Mouse (Mus musculus): ENCODE measurements around the gene Kcnv2.
A peak's percentile ranks its signal among the peaks of the same experiment; 100 is the strongest.

Gene Kcnv2

GRCm38 (mm10) chr19:27322281-27322680, at the start of gene Kcnv2:
Kcnv2 (plus strand) TSS chr19:27322588.
- no peak for DNase-seq (ENCODE audit: low spot score in 2 of 2)

GRCm38 (mm10) chr19:27273385-27273784, 49.0 kb upstream of the Kcnv2 start:
- DNase-seq (ENCODE audit: low spot score in 2 of 2) = no peak

DNA sequence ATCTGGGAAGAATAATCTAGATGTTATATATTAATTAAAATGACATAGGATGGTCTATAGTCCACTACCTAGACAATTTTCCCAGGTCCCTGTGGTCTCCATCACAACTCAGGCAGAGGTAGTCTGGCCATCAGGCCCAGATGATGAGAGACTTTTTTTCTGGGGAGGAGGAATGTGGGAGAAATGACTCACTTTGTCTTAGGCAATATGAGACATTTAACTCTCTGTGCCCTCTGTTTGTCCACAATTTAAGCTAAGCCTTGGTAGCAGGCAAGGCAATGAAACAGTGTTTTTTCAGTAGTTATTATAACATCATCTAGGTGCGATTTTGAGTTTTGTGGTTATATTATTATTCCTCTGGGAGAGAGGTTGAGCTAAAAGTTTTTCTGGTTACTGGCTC, 48.0 kb upstream of the Kcnv2 start:
- no peak for DNase-seq (ENCODE audit: low spot score in 2 of 2)

DNA sequence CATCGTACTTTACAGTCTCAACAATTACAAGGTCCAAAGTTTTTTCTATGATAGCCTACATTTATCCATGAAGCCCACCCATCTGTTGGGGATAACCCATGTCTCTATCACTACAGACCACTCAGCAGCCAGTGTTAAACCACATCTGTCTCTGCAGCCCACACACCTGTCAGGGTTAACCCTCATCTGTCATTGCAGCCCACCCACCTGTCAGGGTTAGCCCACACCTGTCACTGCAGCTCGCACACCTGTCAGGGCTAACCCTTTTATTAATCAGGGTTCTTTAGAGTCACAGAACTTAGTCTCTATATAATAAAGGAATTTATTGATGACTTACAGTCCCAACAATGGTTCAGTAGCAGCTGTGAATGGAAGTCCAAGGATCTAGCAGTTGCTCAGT, 43.2 kb upstream of the Kcnv2 start:
- no peak for DNase-seq (ENCODE audit: low spot score in 2 of 2)

GRCm38 (mm10) chr19:27310039-27310438, 12.3 kb upstream of the Kcnv2 start:
- no peak for DNase-seq (ENCODE audit: low spot score in 2 of 2)

GRCm38 (mm10) chr19:27311311-27311710, 11.1 kb upstream of the Kcnv2 start:
- no peak for DNase-seq (ENCODE audit: low spot score in 2 of 2)

- no peak for DNase-seq (ENCODE audit: low spot score in 2 of 2)
Measured at GRCm38 (mm10) chr19:27312266-27313079, 9.9 kb upstream of the Kcnv2 start.

DNA sequence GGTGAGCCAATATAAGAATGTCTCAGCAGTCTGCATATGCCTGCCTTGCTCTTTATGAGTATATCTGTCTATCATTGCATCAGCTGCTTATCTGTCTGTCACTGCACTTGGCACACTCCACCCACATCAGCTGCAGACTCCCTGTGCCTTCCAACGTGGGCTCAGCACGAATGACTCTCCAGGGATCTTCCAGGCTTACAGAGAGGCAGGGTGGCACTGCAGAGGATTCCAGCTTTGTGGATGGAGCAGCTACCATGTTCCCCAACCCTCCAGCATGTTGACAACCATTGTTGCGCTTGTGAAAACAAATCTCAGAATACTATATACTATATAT, 9.3 kb upstream of the Kcnv2 start:
- no peak for DNase-seq (ENCODE audit: low spot score in 2 of 2)

DNA sequence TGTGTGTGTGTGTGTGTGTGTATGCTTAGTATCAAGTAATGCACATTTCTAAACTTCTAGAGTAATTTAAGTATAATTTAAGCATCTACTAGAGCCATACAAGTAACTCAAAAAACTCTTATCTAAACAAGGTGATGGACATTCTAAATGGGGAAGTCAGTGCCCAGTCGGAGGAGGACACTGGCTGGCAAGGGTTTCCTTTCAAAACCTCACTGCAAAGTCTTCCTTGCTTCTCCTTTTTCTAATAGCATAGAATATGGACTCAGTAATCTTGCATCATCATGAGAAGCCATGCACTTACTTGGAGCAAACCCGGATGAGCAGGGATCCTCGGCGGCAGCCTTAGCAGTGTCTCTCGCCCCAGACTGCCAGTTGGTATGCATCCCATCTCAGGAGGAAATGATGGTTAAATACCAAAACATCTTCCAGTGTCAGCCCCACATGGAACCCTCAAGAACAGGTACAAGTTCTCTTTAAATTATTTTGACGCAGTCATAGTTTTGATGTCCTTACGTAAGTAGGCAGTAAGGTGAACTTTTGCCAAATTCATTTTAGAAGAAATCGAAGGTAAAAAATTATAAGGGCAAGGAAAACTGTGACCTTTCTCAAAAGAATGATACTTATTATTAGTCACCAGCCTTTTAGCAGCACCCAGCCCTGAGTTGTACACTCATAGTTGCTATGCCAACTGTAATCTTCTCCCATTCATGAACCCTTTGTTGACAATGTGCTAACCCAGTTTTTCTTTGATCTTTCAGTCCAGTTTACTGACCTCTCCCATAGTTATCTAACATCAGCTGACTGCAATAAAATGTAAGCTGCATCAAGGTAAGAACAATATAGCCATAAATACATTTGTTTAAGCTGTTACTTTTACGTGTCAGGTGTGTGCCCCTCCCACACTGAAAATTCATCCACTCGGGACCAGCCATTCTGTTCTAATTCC, 5.8 kb upstream of the Kcnv2 start:
- DNase-seq (ENCODE audit: low spot score in 2 of 2) = no peak

GRCm38 (mm10) chr19:27317337-27317736, 5.1 kb upstream of the Kcnv2 start:
- no peak for DNase-seq (ENCODE audit: low spot score in 2 of 2)

DNA sequence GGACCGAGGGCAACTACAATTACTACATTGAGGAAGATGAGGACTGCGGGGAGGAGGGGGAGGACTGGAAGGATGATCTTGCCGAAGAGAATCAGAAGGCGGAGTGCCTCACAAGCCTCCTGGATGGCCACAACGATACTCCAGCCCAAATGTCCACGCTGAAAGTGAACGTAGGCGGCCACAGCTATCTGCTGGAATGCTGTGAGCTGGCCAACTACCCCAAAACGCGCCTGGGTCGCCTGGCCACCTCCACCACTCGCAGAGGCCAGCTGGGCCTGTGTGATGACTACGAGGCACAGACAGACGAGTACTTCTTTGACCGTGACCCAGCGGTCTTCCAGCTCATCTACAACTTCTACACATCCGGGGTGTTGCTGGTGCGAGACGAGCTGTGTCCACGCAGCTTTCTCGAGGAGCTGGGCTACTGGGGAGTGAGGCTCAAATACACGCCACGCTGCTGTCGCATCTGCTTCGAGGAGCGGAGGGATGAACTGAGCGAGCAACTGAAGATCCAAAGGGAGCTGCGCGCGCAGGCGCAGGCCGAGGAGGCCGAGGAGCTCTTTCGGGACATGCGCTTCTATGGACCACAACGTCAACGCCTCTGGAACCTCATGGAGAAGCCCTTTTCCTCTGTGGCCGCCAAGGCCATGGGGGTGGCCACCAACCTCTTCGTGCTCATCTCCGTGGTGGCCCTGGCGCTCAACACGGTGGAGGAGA, 681 bp downstream of the Kcnv2 start:
- no peak for DNase-seq (ENCODE audit: low spot score in 2 of 2)

GRCm38 (mm10) chr19:27325558-27325957, 3.2 kb downstream of the Kcnv2 start:
- no peak for DNase-seq (ENCODE audit: low spot score in 2 of 2)

DNA sequence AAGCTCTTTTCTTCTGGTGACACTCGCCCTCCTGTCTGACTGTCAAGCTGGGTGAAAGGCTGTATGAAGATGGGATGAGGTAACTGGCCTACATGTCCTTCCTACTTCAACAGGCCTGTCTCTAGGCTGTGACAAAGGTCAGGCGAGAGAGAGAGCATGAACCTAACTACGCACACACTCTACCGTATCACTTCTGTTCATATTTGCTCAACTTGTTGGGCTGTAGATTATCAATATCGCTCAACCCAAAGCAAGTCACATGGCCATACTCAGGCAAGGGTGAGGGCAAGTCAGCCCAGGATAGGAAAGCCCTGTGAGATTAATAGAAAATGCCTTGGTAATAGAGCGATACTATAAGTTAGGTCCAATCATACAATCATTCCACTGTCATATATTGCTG, 5.2 kb downstream of the Kcnv2 start:
- no peak for DNase-seq (ENCODE audit: low spot score in 2 of 2)

GRCm38 (mm10) chr19:27328166-27328565, 5.8 kb downstream of the Kcnv2 start:
- no peak for DNase-seq (ENCODE audit: low spot score in 2 of 2)

GRCm38 (mm10) chr19:27328644-27329043, 6.3 kb downstream of the Kcnv2 start:
- peak; percentile 52 to 69 for DNase-seq (ENCODE audit: low spot score in 2 of 2)

GRCm38 (mm10) chr19:27332207-27332794, 9.9 kb downstream of the Kcnv2 start:
- no peak for DNase-seq (ENCODE audit: low spot score in 2 of 2)

DNA sequence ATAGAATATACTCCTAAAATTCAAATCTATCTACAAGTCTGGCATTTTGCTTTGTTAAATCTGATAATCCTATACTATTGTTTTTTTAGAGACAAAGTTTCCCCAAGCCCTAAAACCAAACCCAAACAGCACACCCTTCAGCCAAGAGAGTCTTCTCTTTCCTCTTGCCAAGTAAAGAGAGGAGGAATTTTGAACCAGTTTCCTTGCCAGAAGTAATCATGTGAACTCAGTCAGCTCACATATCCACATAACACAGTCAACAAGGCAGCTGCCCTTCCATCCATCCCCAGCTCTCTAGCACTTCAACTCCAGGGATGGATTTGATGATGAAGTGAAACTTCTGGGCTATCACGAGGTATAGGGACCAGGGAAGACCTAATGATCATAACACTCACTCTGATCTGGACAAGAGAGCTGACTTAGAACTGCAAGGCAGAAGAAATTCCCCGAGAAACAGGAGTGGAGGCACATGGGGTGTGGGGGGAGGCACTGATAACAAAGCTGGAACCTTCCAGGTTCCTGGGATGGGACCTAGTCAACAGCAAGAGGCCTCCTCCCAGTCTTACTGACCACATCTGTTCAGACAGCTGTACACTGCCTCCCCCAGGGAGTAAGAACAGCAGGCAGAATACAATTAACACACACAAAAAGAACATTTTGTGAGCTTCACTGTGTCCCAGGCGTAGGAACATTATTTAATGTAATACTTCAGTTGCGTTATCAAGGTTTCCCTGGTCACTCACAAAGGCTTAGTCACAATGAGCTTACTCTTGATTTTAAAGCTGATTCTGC, 13.9 kb downstream of the Kcnv2 start:
- peak in 1 of 2 experiments; percentile 27 for DNase-seq (ENCODE audit: low spot score in 2 of 2)

GRCm38 (mm10) chr19:27346501-27346900, 24.1 kb downstream of the Kcnv2 start:
- DNase-seq (ENCODE audit: low spot score in 2 of 2) = no peak

DNA sequence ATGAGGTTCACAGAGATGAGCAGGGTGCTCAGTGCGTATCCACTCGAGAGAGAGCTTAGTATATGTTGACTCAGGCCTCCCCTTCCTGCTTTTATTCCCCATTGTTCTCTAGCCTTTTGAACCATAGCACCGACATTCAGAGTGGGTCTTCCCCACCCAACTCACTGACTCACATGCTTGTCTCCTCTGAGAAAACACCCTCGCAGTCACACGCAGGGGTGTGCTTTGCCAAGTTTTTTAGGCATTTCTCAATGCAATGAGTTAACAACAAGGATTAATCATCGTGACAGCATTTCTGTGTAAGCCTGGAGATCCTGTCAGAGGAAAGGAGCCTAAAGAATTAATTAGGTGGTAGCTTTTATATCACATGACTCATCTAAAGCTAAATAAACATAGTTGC, 29.3 kb downstream of the Kcnv2 start:
- DNase-seq (ENCODE audit: low spot score in 2 of 2) = no peak

DNA sequence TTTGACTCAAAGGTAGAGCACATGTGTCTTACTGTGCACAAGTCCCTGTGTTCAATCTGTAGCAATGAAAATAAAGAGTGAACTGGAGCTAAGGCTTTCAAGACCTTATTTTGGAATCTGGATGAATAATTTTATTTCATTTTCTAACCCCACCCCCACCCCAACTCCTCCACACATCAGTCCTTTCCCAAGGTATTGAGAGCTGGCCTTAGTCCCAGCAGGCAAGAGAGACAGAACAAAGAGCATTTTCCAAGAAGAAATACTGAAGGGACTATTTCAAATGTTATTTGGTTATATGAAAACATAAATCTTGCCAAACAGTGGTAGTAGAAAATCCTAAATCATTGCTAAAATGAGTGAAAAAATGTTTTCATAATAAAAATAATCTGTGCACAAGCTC, 38.0 kb downstream of the Kcnv2 start:
- DNase-seq (ENCODE audit: low spot score in 2 of 2) = no peak

GRCm38 (mm10) chr19:27363891-27364290, 41.5 kb downstream of the Kcnv2 start:
- DNase-seq (ENCODE audit: low spot score in 2 of 2) = no peak

All from urinary bladder, postnatal 36 days (tissue).